Mouse (Mus musculus) cerebellum, adult 2 months (tissue): ENCODE results near the gene Ptp4a2. TPM values are rescaled to one million over a fixed set of nuclear protein-coding genes. Genes with fewer than 3 reads are reported as not detected.
A peak's percentile ranks its signal among the peaks of the same experiment; 100 is the strongest.
"Not testable (repeated sequence)": the region's sequence is repeated elsewhere in the genome, so short reads cannot be mapped to it uniquely, and the experiment has no call there.

ENCODE experiments used
- DNase-seq, 2 experiments: peaks; one replicate each; pipeline ENCODE4 v3.0.0; 2021
- H3K27ac ChIP-seq: fragments of 200-500 bp; 2 replicates; pipeline ENCODE4 v1.5.1; 2012; ENCODE audit warnings: low read length, control low read depth, inconsistent platforms; ENCODE audit not compliant: insufficient read depth
- H3K27me3 ChIP-seq: fragments of 200-500 bp; 2 replicates; pipeline ENCODE4 v1.6.1; 2012; ENCODE audit warnings: inconsistent platforms, mild to moderate bottlenecking, low read length, moderate library complexity; ENCODE audit not compliant: control insufficient read depth, insufficient read depth
- H3K4me1 ChIP-seq: fragments of 200-500 bp; 2 replicates; pipeline ENCODE4 v1.6.1; 2011; ENCODE audit warnings: low read length; ENCODE audit not compliant: control insufficient read depth, insufficient read depth
- H3K4me3 ChIP-seq: fragments of 200-500 bp; replicated peaks from 2 replicates; pipeline ENCODE3; 2011; ENCODE audit warnings: mild to moderate bottlenecking, low read depth, low read length, control low read depth; ENCODE audit not compliant: insufficient read depth
- CTCF ChIP-seq: fragments of 200-500 bp; IDR thresholded peaks from 2 replicates; pipeline ENCODE4 v1.5.1; 2011; ENCODE audit warnings: low read depth, mild to moderate bottlenecking, control low read depth, low read length, moderate library complexity, borderline replicate concordance; ENCODE audit not compliant: insufficient read depth
- POLR2A ChIP-seq: fragments of 200-500 bp; IDR thresholded peaks from 2 replicates; pipeline ENCODE4 v1.6.1; 2011; ENCODE audit warnings: low read length, control low read depth, borderline replicate concordance; ENCODE audit not compliant: insufficient read depth
- WGBS: fragments of 180-500 bp; shearing (Covaris S2); methylation state at CpG from one replicate; pipeline ENCODE4 v1.1.7; 2018; 5-methylcytosine and 5-hydroxymethylcytosine counted together
- polyA plus RNA-seq: library from polyadenylated mRNA; depleted of rRNA; stranded (reverse); fragments of >200 nt; gene quantifications from 2 replicates; pipeline ENCODE4 v1.2.3, GENCODE M21; 2012; rRNA removed

The Ptp4a2 gene
- polyA plus RNA-seq, 1 experiment, result 66.3 TPM

DNA sequence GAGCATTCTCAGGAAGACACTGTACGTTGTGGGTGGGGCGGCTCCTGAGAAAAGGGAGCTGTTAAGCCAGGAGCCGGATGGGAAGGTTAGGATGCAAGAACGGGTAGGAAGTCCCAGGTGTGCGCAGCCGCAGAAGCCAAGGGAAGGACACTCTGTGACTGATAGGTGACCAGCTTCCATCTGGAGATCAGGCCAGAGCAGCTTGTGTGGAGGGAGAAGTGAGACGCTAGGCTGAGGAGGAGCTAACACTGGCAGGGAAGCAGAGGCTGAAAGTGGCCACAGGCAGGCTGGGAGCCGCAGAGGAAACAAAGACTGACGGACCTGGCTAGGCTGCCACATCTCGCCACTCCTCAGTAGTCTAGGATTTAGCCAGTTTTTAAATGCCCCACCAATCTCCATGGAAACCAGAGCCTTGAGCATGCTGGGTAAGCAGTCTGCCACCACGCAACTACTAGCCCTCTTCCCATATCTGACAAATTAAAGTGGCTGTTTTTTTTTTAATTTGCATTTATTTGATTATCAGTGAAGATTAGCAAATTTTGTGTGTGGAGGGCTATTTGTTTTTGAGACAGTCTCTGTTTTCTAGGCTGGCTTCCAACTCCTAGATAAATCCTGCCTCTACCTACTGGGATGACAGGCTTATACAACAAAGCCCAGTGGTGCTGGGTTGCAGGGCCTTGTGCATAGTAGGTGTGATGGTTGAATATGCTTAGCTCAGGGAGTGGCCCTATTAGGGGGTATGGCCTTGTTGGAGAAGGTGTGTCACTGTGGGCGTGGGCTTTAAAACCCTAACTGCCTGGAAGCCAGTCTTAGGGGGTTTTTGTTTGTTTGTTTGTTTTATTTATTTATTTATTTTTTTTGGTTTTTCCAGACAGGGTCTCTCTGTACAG, 73.3 kb downstream of the Ptp4a2 start:
- TF ChIP-seq POLR2A (no peak), CTCF (no peak)
- Histone ChIP-seq H3K27me3 (no peaks in the 10 kb centered on the region; the same call in 1 of the 2 replicates), H3K27ac (no peak overlapping the region), H3K4me1 (no peaks in the 10 kb centered on the region; the same call in 1 of the 2 replicates), H3K4me3 (no peak overlapping the region)
- 54% methylated on average over 12 of the region's 12 CpGs for WGBS
- peak in 1 of 2 experiments; percentile 12 for DNase-seq

DNA sequence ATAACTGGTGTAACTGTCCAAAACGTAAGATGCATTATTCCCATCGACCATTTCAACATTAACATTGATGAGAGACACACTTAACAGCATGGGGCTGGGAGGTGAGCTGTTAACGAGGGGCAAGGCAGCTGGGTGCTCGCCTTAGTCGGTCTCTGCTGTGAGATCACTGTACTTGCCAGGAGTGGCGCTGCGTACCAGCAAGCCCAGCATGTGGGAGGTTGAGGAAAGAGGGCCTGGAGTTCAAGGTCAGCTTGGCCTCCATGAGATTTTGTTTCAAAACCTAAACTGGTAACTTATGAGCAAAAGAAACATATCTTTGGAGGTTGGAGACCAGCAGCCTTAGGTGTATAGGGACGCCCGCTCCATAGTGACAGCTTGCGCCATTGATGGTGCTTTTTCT, 78.6 kb downstream of the Ptp4a2 start:
- WGBS, result 76% methylated on average over 10 of the region's 10 CpGs
- no peaks in the 10 kb centered on the region for H3K4me1 ChIP-seq
- no peak for TF ChIP-seq CTCF

DNA sequence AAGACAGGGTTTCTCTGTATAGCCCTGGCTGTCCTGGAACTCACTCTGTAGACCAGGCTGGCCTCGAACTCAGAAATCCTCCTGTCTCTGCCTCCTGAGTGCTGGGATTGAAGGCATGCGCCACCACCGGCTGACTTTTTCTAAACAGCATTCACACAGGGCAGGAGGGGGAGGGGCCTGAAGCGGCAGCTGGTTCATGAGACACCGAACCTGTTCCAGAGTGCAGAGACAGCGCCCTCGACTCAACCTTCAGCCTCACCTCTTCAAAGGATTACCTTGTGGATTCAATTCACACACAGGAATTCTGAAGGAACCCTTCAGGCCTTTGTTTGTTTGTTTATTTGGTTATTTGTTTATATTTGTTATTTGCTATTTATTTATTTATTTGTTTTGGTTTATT, 79.1 kb downstream of the Ptp4a2 start:
- no peaks in the 10 kb centered on the region for H3K27me3 ChIP-seq
- TF ChIP-seq CTCF, result no peak
- no peak for TF ChIP-seq POLR2A

More for the DNA sequence above, 78.6 kb downstream of the Ptp4a2 start:
- DNase-seq, result no peak
- Histone ChIP-seq H3K27me3 (no peaks in the 10 kb centered on the region), H3K27ac (no peak overlapping the region), H3K4me3 (no peak overlapping the region)

DNA sequence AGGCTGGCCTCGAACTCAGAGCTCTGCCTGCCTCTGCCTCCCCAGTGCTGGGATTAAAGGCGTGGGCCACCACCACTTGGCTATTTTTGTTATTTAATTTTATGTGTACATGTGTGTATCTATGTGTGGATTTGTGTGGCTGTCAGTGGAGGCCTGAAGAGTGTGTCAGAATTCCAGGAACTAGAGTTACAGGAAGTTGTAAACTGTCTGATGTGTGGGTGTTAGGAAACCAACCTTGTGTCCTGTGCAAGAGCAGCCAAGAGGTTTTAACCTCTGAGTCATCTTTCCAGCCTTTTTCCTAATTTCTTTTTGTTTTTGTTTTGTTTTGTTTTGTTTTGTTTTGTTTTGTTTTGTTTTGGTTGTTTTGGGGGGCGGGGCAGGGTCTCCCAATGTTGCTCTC, 83.8 kb downstream of the Ptp4a2 start:
- WGBS, result 90% methylated on average over 3 of the region's 3 CpGs

More for the DNA sequence above, 79.1 kb downstream of the Ptp4a2 start:
- H3K4me1 ChIP-seq, result no peaks in the 10 kb centered on the region
- no peak for DNase-seq
- no peak overlapping the region for H3K27ac ChIP-seq
- H3K4me3 ChIP-seq, result no peak overlapping the region
- 80% methylated on average over 7 of the region's 7 CpGs for WGBS

DNA sequence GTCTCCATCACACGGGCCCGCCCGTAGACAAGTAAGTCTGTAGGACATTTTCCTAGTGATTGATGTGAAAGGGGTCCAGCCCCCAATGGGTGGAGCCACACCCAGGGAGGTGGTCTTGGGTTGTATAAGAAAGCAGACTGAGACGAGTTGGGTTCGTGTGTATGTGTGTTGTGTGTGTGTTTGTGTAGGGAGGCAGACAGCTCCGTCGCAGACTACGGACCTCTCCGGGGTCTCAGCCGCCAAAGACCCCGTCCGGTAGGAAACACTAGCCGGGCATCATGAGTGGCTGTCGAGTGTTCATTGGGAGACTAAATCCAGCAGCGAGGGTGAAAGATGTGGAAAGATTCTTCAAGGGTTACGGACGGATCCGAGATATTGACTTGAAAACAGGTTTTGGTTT, 87.8 kb downstream of the Ptp4a2 start:
- not testable (repeated sequence) for H3K27me3 ChIP-seq, DNase-seq, H3K4me1 ChIP-seq, H3K27ac ChIP-seq, H3K4me3 ChIP-seq
- 95% methylated on average over 18 of the region's 18 CpGs for WGBS

More for the DNA sequence above, 83.8 kb downstream of the Ptp4a2 start:
- H3K4me1 ChIP-seq, result no peaks in the 10 kb centered on the region
- no peak overlapping the region for H3K27ac ChIP-seq
- DNase-seq, result no peak
- H3K27me3 ChIP-seq, result no peaks in the 10 kb centered on the region
- TF ChIP-seq POLR2A (no peak), CTCF (no peak)
- H3K4me3 ChIP-seq, result no peak overlapping the region

Other genes with a start within 250 kb of the Ptp4a2 start
- gene Lck, start 237.6 kb upstream of the Ptp4a2 start, polyA plus RNA-seq, result 0.92 and 1.00 TPM in 2 replicates
- gene Fam167b, start 232.7 kb upstream of the Ptp4a2 start, polyA plus RNA-seq, result 0.26 and 0.40 TPM in 2 replicates
- 231 and 232 TPM in 2 replicates for gene Eif3i, start 210.6 kb upstream of the Ptp4a2 start, polyA plus RNA-seq
- gene Tmem234, start 210.6 kb upstream of the Ptp4a2 start, polyA plus RNA-seq, result 143 and 144 TPM in 2 replicates
- 8.8 and 10.6 TPM in 2 replicates for gene Dcdc2b, start 197.0 kb upstream of the Ptp4a2 start, polyA plus RNA-seq
- gene Iqcc, start 192.1 kb upstream of the Ptp4a2 start, polyA plus RNA-seq, result 37.1 and 40.6 TPM in 2 replicates
- 184 and 201 TPM in 2 replicates for gene Ccdc28b, start 187.3 kb upstream of the Ptp4a2 start, polyA plus RNA-seq
- gene Txlna, start 170.2 kb upstream of the Ptp4a2 start, polyA plus RNA-seq, result 40.0 and 40.6 TPM in 2 replicates
- 55.3 and 56.9 TPM in 2 replicates for gene Kpna6, start 138.5 kb upstream of the Ptp4a2 start, polyA plus RNA-seq
- gene Tmem39b, start 114.4 kb upstream of the Ptp4a2 start, polyA plus RNA-seq, result 13.2 and 13.8 TPM in 2 replicates
- 42.0 and 42.5 TPM in 2 replicates for gene Khdrbs1, start 68.9 kb upstream of the Ptp4a2 start, polyA plus RNA-seq
- 0.27 and 0.29 TPM in 2 replicates for gene Spocd1, start 118.0 kb downstream of the Ptp4a2 start, polyA plus RNA-seq
- 116 and 130 TPM in 2 replicates for gene Adgrb2, start 173.7 kb downstream of the Ptp4a2 start, polyA plus RNA-seq
- 36.4 and 44.3 TPM in 2 replicates for gene Col16a1, start 236.6 kb downstream of the Ptp4a2 start, polyA plus RNA-seq